In the genomic region with DNA sequence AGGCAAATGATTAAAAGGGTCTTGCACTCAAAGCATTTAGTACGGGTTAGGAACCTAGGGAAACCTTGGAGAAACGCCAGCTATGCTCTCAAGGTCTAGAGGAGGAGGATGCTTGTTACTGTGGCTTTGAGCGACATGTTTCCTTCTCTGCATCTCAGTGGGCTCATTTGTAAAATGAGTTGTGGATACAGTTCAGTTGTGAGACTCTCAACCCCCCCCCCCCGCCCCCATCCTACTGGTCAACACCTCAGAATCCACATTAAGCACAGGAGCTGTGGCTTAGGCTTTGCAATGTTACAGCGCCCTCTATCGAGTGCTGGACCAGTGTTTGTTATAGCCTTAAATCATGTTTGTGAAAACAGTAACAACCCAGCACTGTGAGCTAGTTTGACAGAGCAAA, we compare ENCODE assay signal across 8 mouse cellular contexts. TPM values are rescaled to one million over a fixed set of nuclear protein-coding genes. Genes with fewer than 3 reads are reported as not detected.
A peak's percentile ranks its signal among the peaks of the same experiment; 100 is the strongest.
DNase-seq lines count a peak whose midpoint lies in the region; ATAC-seq and TF ChIP-seq lines count a peak whose summit lies in the region.

No protein-coding gene starts in this region.

- in situ Hi-C loops in CH12.LX (cut with MboI; ENCODE audit: low pct_ligation_motif_present, low pct_unique_long_range_greater_than_20kb, low sequenced_read_pairs): no loop called here

- 8% methylated on average over 6 of the region's 6 CpGs for WGBS in embryonic facial prominence, embryonic 14.5 days
- WGBS in heart, embryonic 14.5 days: 9% methylated on average over 6 of the region's 6 CpGs
- WGBS in liver, embryonic 16.5 days (ENCODE audit: insufficient replicate concordance): 12% methylated on average over 6 of the region's 6 CpGs
- WGBS in neural tube, embryonic 11.5 days: 21% methylated on average over 6 of the region's 6 CpGs
- WGBS in thymus, adult 2 months: 28% methylated on average over 6 of the region's 6 CpGs

- H3K9me3 ChIP-seq in CH12.LX (replicated peaks; ENCODE audit: low read length): no peaks in the 10 kb centered on the region
- no peaks in the 10 kb centered on the region for H3K9me3 ChIP-seq in embryonic facial prominence, embryonic 14.5 days (ENCODE audit: control insufficient read depth, low read length)
- H3K9me3 ChIP-seq in heart, embryonic 14.5 days (ENCODE audit: control insufficient read depth, low read length): no peaks in the 10 kb centered on the region
- H3K9me3 ChIP-seq in liver, embryonic 16.5 days (replicated peaks; ENCODE audit: control insufficient read depth, low read length): no peaks in the 10 kb centered on the region
- H3K9me3 ChIP-seq in neural tube, embryonic 11.5 days (ENCODE audit: control insufficient read depth, low read length): no peaks in the 10 kb centered on the region

- no peak overlapping the region for H3K9ac ChIP-seq in CH12.LX (ENCODE audit: insufficient read depth, low read depth)
- H3K9ac ChIP-seq in embryonic facial prominence, embryonic 14.5 days (ENCODE audit: low read depth, low read length): no peak overlapping the region
- no peak overlapping the region for H3K9ac ChIP-seq in heart, embryonic 14.5 days (ENCODE audit: low read length)
- no peak overlapping the region for H3K9ac ChIP-seq in liver, embryonic 16.5 days (ENCODE audit: low read depth, low read length)
- no peak overlapping the region for H3K9ac ChIP-seq in neural tube, embryonic 11.5 days (ENCODE audit: low read length)

- H3K27me3 ChIP-seq in CH12.LX (replicated peaks): no peaks in the 10 kb centered on the region
- no peaks in the 10 kb centered on the region for H3K27me3 ChIP-seq in embryonic facial prominence, embryonic 14.5 days (replicated peaks; ENCODE audit: control insufficient read depth, insufficient read depth, low read length)
- no peaks in the 10 kb centered on the region for H3K27me3 ChIP-seq in heart, embryonic 14.5 days (ENCODE audit: control insufficient read depth, insufficient read depth, low read length)
- H3K27me3 ChIP-seq in liver, embryonic 16.5 days (ENCODE audit: control insufficient read depth, insufficient read depth, low read depth, low read length): no peaks in the 10 kb centered on the region
- no peaks in the 10 kb centered on the region for H3K27me3 ChIP-seq in neural tube, embryonic 11.5 days (ENCODE audit: control insufficient read depth, insufficient read depth, low read length)
- H3K27me3 ChIP-seq in thymus, adult 2 months (ENCODE audit: control insufficient read depth, insufficient read depth, low read length): no peaks in the 10 kb centered on the region

- dilution Hi-C loops in CH12.LX (cut with MboI; ENCODE audit: extremely low pct_ligation_motif_present, extremely low pct_unique_long_range_greater_than_20kb, low sequenced_read_pairs): no loop called here

- peaks cover 0 to 3% of the 10 kb centered on the region in 2 experiments; a peak in 1 of 4 replicates for H3K4me1 ChIP-seq in CH12.LX (ENCODE audit: control insufficient read depth in 1 of 2, insufficient read depth in 2 of 2)
- H3K4me1 ChIP-seq in embryonic facial prominence, embryonic 14.5 days (ENCODE audit: control insufficient read depth, insufficient read depth, low read length): no peaks in the 10 kb centered on the region
- H3K4me1 ChIP-seq in heart, embryonic 14.5 days (ENCODE audit: control insufficient read depth in 2 of 2, insufficient read depth in 2 of 2, low read length in 2 of 2): no peaks in the 10 kb centered on the region
- no peaks in the 10 kb centered on the region for H3K4me1 ChIP-seq in liver, embryonic 16.5 days (ENCODE audit: control insufficient read depth, low read depth, low read length)
- H3K4me1 ChIP-seq in neural tube, embryonic 11.5 days (ENCODE audit: control insufficient read depth, insufficient read depth, low read length): no peaks in the 10 kb centered on the region
- H3K4me1 ChIP-seq in thymus, adult 2 months (replicated peaks; ENCODE audit: control insufficient read depth, insufficient read depth, low read length): no peaks in the 10 kb centered on the region

- peak; percentile 83 for TF ChIP-seq RAD21 in CH12.LX (IDR thresholded peaks at IDR 0.05; ENCODE audit: low read depth, low read length)

- ATAC-seq in embryonic facial prominence, embryonic 14.5 days (ENCODE audit: low read depth): peak; percentile 67; the same call in 1 of the 2 replicates
- ATAC-seq in heart, embryonic 14.5 days (ENCODE audit: insufficient number of reproducible peaks, insufficient read depth, low FRiP score, low read depth): no peak
- peak; percentile 55; the same call in 1 of the 2 replicates for ATAC-seq in liver, embryonic 16.5 days (ENCODE audit: low read depth)
- ATAC-seq in neural tube, embryonic 11.5 days (ENCODE audit: insufficient read depth, low FRiP score, low TSS enrichment): no peak

- H3K4me3 ChIP-seq in CH12.LX (replicated peaks in 1 of 3; ENCODE audit: low read depth in 2 of 3, low read length in 2 of 3, poor library complexity in 1 of 3): no peak overlapping the region
- no peak overlapping the region for H3K4me3 ChIP-seq in embryonic facial prominence, embryonic 14.5 days (ENCODE audit: low read depth, low read length)
- no peak overlapping the region for H3K4me3 ChIP-seq in heart, embryonic 14.5 days (ENCODE audit: control insufficient read depth in 1 of 2, insufficient read depth in 1 of 2, low read depth in 1 of 2, low read length in 2 of 2)
- no peak overlapping the region for H3K4me3 ChIP-seq in liver, embryonic 16.5 days (ENCODE audit: low read depth, low read length)
- H3K4me3 ChIP-seq in neural tube, embryonic 11.5 days (ENCODE audit: low read depth, low read length): no peak overlapping the region
- H3K4me3 ChIP-seq in thymus, adult 2 months (ENCODE audit: control insufficient read depth, insufficient read depth, low read length): no peak overlapping the region

- no peak overlapping the region for H3K27ac ChIP-seq in CH12.LX (ENCODE audit: insufficient read depth, low read depth)
- no peak overlapping the region for H3K27ac ChIP-seq in embryonic facial prominence, embryonic 14.5 days (replicated peaks; ENCODE audit: low read depth, low read length)
- no peak overlapping the region for H3K27ac ChIP-seq in heart, embryonic 14.5 days (replicated peaks in 1 of 2; ENCODE audit: control insufficient read depth in 1 of 2, insufficient read depth in 1 of 2, low read depth in 2 of 2, low read length in 2 of 2)
- no peak overlapping the region for H3K27ac ChIP-seq in liver, embryonic 16.5 days (ENCODE audit: low read length)
- no peak overlapping the region for H3K27ac ChIP-seq in neural tube, embryonic 11.5 days (ENCODE audit: low read depth, low read length)
- H3K27ac ChIP-seq in thymus, adult 2 months (ENCODE audit: control insufficient read depth, insufficient read depth, low read length): no peak overlapping the region

- no peaks in the 10 kb centered on the region for H3K36me3 ChIP-seq in CH12.LX (replicated peaks in 1 of 2; ENCODE audit: control insufficient read depth in 1 of 2, insufficient read depth in 1 of 2, low read length in 1 of 2)
- no peaks in the 10 kb centered on the region for H3K36me3 ChIP-seq in embryonic facial prominence, embryonic 14.5 days (ENCODE audit: control insufficient read depth, insufficient read depth, low read length)
- H3K36me3 ChIP-seq in heart, embryonic 14.5 days (ENCODE audit: control insufficient read depth, insufficient read depth, low read length): no peaks in the 10 kb centered on the region
- no peaks in the 10 kb centered on the region for H3K36me3 ChIP-seq in liver, embryonic 16.5 days (ENCODE audit: control insufficient read depth, insufficient read depth)
- no peaks in the 10 kb centered on the region for H3K36me3 ChIP-seq in neural tube, embryonic 11.5 days (ENCODE audit: control insufficient read depth, insufficient read depth, low read length)
- no peaks in the 10 kb centered on the region for H3K36me3 ChIP-seq in thymus, adult 2 months (ENCODE audit: control insufficient read depth, insufficient read depth, low read length)

- TF ChIP-seq EP300 in CH12.LX (IDR thresholded peaks at IDR 0.05; ENCODE audit: low read length): no peak

- peak overlapping the region; percentile 55; the same call in 1 of the 2 replicates for H3K4me2 ChIP-seq in CH12.LX (ENCODE audit: insufficient read depth, low read depth, poor library complexity, severe bottlenecking)
- H3K4me2 ChIP-seq in embryonic facial prominence, embryonic 14.5 days (ENCODE audit: low read depth, low read length): no peak overlapping the region
- peak overlapping the region; percentile 30; the same call in 1 of the 2 replicates for H3K4me2 ChIP-seq in heart, embryonic 14.5 days (ENCODE audit: low read length)
- H3K4me2 ChIP-seq in liver, embryonic 16.5 days (ENCODE audit: low read depth, low read length): no peak overlapping the region
- no peak overlapping the region for H3K4me2 ChIP-seq in neural tube, embryonic 11.5 days (ENCODE audit: low read depth)

- H3K79me2 ChIP-seq in CH12.LX (replicated peaks; ENCODE audit: control insufficient read depth, extremely low read depth, insufficient read depth, poor library complexity, severe bottlenecking): no peaks in the 10 kb centered on the region

- no peak for TF ChIP-seq POLR2A in CH12.LX (IDR thresholded peaks at IDR 0.05; ENCODE audit: low read depth, low read length)
- no peak for TF ChIP-seq POLR2A in thymus, adult 2 months (IDR thresholded peaks at IDR 0.05; ENCODE audit: control insufficient read depth, extremely low read depth, insufficient read depth, low read length, poor library complexity)

- TF ChIP-seq CTCF in CH12.LX (conservative IDR thresholded peaks at IDR 0.05 in 1 of 2, IDR thresholded peaks at IDR 0.05 in 1 of 2; ENCODE audit: low read depth in 2 of 2, low read length in 2 of 2): peak; percentile 46 to 82
- TF ChIP-seq CTCF in thymus, adult 2 months (IDR thresholded peaks at IDR 0.05; ENCODE audit: borderline replicate concordance, control insufficient read depth, extremely low read depth, insufficient read depth, low read length, poor library complexity): no peak

- peak; percentile 82 for DNase-seq in CH12.LX (ENCODE audit: extremely low read depth)
- DNase-seq in adrenal gland, postnatal 36 days: peak; percentile 59 to 77
- DNase-seq in embryonic facial prominence, embryonic 14.5 days (ENCODE audit: low spot score): peak; percentile 79
- DNase-seq in kidney, postnatal 25 days: peak; percentile 81 to 89
- peak; percentile 61 for DNase-seq in neural tube, embryonic 11.5 days (ENCODE audit: low spot score)
- peak; percentile 43 for DNase-seq in thymus, adult 2 months

RNA-seq across cellular contexts. Expression of a gene that starts 44.5 kb away (rescaled TPM):
- total RNA-seq in CH12.LX (2012; rRNA removed) (7.3 and 9.7 TPM in 2 replicates), CH12.LX (2014; rRNA removed) (6.8 and 6.9 TPM in 2 replicates)
- 7.3 and 8.9 TPM in 2 replicates for polyA plus RNA-seq in CH12.LX (2012; ENCODE audit: insufficient read length, low read depth)
- 10 to 100 TPM; 16.4 to 22.0 TPM for total RNA-seq in adrenal gland, postnatal 36 days (2021)
- polyA plus RNA-seq in embryonic facial prominence, embryonic 14.5 days (2014; fragmentation: Nextera tagmentation; extraction: Ambion mirVana): 4.1 and 4.4 TPM in 2 replicates
- polyA plus RNA-seq in heart, embryonic 14.5 days (2014; fragmentation: Nextera tagmentation; extraction: Ambion mirVana): 1.5 and 1.8 TPM in 2 replicates
- polyA plus RNA-seq in liver, embryonic 16.5 days (2015; fragmentation: Nextera tagmentation; extraction: Ambion mirVana): 2.1 and 2.2 TPM in 2 replicates
- polyA plus RNA-seq in neural tube, embryonic 11.5 days (2014; fragmentation: Nextera tagmentation; extraction: Ambion mirVana): 3.2 and 3.7 TPM in 2 replicates
- 5.0 and 6.5 TPM in 2 replicates for polyA plus RNA-seq in thymus, adult 2 months (2012; rRNA removed)

RNA-seq across cellular contexts. Expression of a gene that starts 52.1 kb away (rescaled TPM):
- 32.7 and 37.5 TPM in 2 replicates for total RNA-seq in CH12.LX (2012; rRNA removed)
- 59.1 and 73.4 TPM in 2 replicates for total RNA-seq in CH12.LX (2014; rRNA removed)
- 71.8 and 79.3 TPM in 2 replicates for polyA plus RNA-seq in CH12.LX (2012; ENCODE audit: insufficient read length, low read depth)
- total RNA-seq in adrenal gland, postnatal 36 days (2021): 10 to 100 TPM; 29.7 to 32.0 TPM
- 41.1 and 45.6 TPM in 2 replicates for polyA plus RNA-seq in embryonic facial prominence, embryonic 14.5 days (2014; fragmentation: Nextera tagmentation; extraction: Ambion mirVana)
- polyA plus RNA-seq in heart, embryonic 14.5 days (2014; fragmentation: Nextera tagmentation; extraction: Ambion mirVana): 24.0 and 28.5 TPM in 2 replicates
- 27.6 and 31.7 TPM in 2 replicates for polyA plus RNA-seq in liver, embryonic 16.5 days (2015; fragmentation: Nextera tagmentation; extraction: Ambion mirVana)
- polyA plus RNA-seq in neural tube, embryonic 11.5 days (2014; fragmentation: Nextera tagmentation; extraction: Ambion mirVana): 61.0 and 64.0 TPM in 2 replicates
- 21.9 and 22.7 TPM in 2 replicates for polyA plus RNA-seq in thymus, adult 2 months (2012; rRNA removed)

Comparison
In these comparisons a context has a peak if more than half of its experiments do, and no peak if none do; other contexts are left out.
1. H3K4me2 ChIP-seq: peak in CH12.LX (single experiment) and heart, embryonic 14.5 days (single experiment); none in embryonic facial prominence, embryonic 14.5 days (single experiment), liver, embryonic 16.5 days (single experiment) and neural tube, embryonic 11.5 days (single experiment).
2. ATAC-seq: peak in embryonic facial prominence, embryonic 14.5 days (single experiment) and liver, embryonic 16.5 days (single experiment); none in heart, embryonic 14.5 days (single experiment) and neural tube, embryonic 11.5 days (single experiment).
3. Peak in every context shown above with its lines, with median percentiles within 50 percentile points of each other: DNase-seq.